Mouse (Mus musculus) adrenal gland, adult 8-10 months (tissue): Measurements from ENCODE around the gene Rbfox1. TPM values are rescaled to one million over a fixed set of nuclear protein-coding genes. Genes with fewer than 3 reads are reported as not detected.

Experiments
- DNase-seq: peaks from one replicate; pipeline ENCODE4 v3.0.0; 2022
- total RNA-seq, 4 experiments: library from RNA; stranded (reverse); gene quantifications; 2 replicates each; pipeline ENCODE4 v1.2.4; 2022

Rbfox1 gene
- total RNA-seq, 4 experiments from 2014 or later, result 1.3 to 4.0 (median 2.3) TPM

DNA sequence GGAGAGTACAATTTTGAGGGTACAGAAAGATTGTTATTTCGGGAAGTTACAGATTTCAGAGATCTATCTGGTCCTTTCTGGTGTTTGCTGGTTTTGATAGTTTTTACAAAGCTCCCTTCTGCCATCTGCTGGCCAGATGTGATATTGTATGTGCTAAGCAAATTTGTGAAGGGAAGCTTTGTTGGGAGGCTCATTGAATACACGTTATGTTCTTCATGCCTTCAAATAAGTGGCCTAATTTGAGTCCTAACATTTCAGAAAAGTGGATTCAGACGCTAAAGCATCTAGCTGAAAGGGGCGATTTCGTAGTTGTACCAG is 595.2 kb downstream of the Rbfox1 start:
- DNase-seq, result peak; percentile 15

DNA sequence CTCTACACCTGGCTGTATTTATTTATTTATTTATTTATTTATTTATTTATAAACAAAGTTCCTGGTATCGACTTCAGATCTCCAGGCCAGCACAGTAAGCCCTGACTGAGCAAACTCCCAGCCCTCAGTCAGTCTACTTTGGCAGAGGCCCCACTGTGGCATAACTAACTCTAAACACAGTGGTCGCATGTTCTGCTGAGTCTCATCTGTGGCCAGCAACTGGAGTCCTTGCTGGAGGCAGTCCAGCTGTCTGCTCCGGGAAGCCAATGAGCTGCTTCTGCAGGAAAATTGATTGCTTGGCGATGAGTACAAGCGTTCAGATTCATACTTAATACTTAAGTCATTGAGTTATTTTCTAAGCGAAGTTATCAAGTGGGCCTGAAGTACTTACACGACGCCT is 598.5 kb downstream of the Rbfox1 start:
- DNase-seq, result no peak

DNA sequence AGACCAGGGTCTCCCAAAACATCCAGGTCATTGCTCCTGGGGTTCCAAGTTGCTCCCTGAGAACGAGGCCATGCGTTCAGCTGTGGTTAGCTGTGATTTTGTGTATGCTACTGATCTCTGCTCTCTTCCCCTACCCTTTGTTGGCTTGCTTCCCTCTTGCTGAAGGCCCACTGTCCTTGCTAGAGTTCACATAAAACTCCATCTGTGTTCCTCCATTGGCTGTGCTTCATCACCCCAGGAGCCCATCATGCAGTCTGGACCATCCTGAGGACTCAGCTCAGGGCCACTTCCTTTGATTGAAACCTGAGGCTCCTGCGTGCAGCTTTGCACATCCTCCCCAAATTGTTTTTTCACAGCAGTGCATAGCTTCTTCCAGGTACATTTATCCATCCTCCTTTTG is 600.5 kb downstream of the Rbfox1 start:
- DNase-seq, result no peak

DNA sequence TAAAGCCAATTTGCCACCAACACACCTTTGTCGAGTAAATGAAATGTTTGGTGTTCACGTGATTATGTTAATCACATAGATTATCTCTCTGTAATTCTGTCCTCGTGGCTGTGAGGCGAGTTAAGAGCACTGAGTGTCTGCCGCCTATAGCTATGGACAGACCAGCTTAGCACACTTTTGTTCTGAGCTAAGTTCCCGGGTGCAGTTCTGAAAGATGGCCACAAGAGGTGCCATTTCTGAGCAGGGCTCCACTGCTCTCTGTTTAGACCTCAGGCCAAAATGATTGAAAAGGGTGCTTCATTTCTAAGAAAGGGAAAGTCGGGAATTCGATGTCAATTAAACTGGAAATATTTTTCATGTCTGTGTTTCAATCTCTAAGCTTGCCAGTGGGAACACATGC is 617.1 kb downstream of the Rbfox1 start:
- no peak for DNase-seq

DNA sequence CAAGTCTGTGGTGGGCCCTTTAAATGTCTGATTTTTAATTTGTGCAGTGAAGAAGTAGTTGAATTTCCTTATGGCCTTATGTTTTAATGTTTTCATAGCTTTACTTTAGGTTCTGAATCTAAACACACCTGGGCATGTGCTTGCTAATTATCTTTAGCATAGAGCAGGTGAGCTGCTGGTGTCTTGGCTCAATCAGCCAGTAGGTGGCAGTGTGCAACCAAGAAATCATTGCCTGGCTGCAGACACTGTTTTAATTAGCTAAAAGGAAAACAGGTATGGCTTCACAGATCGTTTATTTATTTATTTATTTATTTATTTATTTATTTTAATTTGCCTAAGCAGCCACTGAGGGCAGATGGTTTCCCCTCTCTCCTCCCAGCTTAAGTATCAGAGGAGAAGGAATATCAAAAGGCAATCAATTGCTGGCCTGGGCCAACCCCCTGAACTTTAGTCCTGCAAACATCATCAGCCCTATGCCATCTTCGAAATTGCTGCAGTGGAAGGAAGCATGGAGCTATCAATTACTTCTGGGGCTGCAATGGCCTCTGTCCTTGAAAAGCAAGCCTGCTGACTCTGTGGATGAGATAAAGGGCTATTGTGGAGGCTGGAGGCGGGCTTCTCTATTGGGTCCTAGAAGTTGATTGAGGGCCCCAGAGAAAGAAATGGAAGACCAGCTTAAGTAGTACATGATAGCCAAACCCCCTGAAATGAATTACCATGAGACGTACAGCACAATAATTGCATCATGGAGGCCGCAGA is 618.6 kb downstream of the Rbfox1 start:
- DNase-seq, result peak; percentile 10

DNA sequence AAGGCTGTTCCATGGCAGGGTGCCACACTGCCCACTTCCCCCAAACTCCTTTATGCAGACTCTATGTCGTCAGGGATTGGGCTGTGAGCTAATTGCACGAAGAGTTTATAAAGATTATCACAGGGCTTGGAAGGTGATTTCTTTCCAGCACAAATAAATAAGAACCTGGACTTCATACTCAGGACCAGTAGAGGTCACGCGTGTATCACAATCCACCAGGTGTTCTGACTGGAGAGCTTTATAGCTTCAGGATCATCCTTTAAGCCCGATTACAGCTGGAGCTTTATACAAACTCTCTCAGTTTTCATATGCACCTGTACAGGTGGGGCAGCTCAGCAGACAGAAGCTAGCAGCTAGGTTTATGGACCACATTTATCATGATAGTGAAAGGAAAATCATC is 623.8 kb downstream of the Rbfox1 start:
- DNase-seq, result no peak

DNA sequence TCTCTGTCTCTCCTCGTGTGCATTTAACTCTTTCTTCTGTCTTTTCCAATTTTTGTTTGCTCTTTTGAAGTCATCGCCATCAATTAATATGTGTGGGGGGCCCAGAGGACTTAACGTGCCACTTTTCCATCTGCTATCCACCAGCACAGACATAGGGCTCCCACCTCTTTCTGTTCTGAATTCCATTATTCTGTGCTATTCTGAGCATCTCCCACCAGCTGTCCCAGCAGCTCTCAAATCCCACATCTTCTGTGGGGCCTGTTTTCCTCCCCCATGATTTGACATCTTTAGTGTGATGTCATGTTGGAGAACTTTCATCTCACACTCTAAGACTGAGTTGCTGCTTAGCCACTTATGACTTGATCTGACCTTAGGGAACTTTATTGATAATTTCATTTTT is 634.3 kb downstream of the Rbfox1 start:
- DNase-seq, result no peak

DNA sequence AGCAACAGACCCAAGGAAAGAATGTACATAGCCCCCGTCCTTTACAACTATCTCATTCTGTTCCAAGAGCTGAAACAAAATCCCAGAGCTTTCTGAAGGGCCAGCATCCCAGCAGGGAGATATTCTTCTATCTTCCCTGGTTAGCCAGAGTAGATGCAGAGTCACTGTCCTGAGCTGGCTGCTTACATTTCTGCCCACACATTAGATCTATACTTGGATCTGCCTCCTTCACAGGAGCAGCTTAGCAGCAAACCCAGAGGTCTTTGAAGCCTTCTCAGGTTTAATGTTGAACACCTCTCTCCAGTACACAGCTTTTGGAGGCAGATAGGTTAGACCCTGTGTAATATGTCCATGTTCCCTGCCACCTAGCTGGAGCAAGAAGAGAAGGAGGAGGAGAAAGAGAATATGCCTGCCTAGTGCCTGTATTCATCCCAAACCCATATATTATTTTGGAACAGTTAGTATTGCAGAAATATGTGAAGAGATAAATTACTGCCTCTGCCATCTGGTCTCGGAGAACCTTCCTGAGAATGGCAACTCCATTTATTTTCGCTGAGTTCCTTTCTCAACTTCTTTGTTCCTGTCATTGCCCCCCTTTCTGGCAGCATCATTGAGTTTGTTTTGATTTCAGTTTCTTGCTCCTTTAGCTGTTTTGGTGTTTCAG is 640.5 kb downstream of the Rbfox1 start:
- no peak for DNase-seq

DNA sequence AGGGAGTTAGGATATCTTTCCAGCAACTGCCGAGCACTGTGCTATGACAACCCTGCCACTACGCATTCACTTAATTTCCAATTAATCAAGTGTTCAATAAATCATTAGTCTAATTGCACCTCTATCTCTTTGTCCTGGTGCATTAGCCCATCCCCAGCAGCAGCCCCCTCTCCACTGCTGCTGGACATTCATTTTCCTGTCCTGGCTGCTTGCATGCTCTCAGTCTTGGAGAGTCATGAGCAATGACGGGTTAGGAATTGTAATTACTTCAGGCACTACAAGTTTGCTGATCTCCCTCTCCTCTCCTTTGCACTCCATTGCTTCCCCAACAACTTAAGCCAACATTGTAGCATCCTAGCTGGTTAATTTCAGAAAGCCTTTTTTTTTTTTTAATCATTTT is 646.3 kb downstream of the Rbfox1 start:
- no peak for DNase-seq

DNA sequence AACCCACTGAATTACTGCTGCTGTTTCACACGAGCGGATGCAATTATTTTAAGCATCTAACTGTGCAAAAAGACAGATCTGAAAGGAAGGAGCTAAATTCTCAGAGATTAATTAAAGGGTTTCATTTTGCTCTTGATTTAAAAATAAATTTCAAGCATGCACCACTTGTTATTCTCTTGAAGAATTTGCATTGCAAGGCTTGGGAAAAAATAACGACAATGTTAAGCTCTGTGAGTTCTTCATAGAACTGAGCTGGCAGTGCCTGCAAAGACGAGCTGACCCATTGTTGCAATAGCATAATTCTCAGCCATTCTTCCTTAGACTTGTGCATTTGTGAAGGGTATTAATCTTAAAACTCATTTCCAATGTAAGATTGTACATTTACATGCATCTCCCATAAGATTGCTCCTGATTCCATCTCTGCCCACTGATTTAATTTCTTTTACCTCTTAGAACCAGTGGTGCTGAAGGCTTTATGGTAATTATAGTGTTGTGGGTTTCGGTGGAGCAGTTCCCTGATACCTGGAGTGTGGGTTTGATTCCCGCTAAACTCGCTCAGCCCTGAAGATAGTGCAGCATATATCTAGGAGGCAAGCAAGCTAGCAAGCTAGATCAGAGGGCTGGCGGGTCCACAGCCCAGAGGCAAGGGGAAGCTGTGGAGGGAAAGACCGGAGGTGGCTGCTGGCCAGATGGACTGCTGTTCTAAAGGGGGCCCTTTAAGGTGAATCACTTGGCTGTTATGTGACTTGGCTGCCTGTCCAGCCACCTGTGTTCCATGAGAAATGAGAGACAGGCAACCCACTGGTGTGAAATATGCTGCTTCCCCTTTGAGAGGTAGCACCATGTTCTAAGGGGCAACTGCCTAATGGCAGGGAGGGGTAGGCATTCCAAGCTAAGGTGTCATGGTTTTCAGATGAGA is 647.2 kb downstream of the Rbfox1 start:
- no peak for DNase-seq

DNA sequence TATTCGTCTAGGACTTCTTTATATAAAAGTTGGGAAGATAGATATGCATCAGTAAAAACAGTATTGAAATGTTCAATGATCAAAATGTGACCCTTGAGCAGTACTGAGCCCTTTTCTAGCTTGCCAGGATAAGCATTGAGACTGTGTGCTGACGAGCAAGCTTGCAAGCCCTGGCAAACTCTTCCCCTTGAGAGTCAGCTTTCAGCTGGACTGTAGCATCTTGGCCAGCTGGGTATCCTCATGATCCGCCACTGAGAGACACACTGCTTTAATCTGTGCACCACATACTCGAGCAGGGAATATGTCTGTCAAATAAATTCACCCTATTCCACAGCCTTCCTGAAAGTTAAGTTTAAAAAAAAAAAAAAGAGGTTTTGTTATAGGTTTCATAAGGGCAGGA is 670.6 kb downstream of the Rbfox1 start:
- DNase-seq, result no peak

DNA sequence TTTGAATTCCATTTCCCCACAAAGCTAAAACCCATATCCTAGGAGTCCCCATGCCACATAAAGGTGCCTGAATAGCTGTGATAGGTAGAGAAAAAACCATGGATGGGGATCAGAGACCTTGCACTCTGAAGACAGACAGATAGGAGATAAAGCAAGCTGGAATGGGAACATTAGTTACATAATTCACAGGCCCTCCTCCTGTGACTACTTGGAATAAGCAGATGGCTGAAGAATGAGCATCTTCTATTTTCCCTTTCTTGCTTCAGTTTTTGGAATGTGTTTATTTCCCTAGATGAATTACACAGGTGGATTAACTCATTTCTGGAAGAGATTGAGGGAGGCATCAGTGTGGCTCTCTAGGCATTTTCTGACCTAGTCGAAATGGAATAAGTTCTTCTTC is 672.6 kb downstream of the Rbfox1 start:
- no peak for DNase-seq

DNA sequence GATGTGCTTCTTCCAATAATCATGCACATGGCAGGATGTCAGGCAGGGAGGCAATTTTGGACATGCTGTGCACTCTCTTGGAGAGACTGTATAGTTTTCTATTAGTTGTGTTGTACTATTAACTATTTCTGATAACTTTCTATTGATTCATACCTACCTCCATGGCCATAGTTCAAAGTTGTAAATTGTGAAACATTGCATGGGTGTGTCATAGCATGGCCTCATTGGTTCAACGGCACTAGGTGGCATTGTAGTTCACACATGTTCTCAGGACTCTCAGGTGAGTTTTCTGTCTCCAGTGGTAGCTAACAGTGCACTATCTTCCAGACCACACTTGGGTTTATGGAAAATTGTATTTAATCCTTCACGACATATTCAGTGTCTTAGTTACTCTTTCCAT is 699.5 kb downstream of the Rbfox1 start:
- no peak for DNase-seq

DNA sequence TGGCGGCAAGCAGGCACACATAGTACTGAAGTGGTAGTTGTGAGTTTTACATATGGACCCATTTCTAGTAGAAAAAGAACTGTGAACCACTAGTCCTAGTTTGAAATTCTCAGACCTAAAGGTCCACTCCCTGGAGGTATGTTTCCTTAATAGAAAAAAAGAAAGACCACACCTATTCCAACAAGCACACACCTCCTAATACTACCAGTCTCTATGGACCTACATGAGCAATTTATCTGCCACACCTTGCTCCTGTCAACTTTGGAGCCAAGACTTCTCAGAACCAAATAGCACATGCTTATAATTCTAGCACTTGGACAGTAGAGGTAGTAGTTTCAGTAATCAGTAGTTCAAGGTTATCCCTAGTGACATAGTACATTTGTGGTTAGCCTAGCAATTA is 700.0 kb downstream of the Rbfox1 start:
- no peak for DNase-seq

DNA sequence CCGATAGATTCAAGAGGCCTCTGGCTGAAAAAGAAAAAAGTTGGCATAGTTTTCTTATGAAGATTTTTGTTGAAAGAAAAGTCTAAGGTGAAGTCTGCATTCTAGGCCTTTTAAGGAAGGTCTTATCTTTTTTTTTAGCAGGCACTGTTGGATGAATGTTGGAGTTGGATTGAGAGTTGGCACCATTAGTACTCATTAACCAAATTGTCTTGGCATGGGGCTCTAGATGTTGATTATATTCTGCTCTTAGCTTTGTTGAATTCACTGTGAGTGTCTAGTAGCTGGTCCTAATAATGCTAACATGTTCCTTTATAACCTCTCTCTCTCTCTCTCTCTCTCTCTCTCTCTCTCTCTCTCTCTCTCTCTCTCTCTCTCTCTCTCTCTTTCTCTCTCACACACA is 731.4 kb downstream of the Rbfox1 start:
- DNase-seq, result no peak

DNA sequence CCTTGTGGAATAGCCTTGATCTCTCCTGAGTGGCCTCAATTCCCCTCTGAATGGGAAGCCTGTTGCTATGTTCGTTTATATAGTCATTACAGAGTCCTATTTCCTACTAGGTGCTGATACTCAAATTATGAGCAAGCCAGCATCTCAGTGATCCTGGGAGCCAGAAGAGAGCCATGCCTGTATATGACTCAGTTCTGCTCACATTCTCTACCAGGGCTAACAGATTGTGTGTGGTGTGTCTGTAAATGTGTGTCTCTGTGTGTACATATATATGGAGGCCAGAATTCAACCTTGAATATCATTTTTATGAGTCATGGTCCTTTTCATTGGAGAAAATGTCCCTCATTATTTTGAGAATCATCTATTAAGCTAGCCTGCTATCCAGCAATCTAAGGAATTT is 755.2 kb downstream of the Rbfox1 start:
- no peak for DNase-seq

DNA sequence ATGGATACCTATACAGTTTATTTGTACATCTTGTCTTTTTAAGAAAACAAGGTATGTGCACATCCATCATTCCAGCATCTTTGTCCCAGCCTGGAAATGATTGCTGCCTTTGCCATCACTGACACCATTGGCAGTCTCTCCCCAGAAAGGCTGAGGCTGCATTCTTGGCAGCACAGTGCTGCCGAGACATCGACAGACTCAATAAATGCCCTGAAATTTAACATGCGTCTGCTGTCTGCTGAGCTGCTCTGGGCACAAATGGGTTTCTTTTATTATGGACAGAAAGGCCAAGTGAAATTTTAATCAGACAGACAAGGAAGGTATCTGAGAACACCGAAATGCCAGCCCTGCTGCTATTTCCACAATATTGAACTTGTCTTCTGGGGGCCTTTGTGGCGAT is 761.8 kb downstream of the Rbfox1 start:
- DNase-seq, result no peak

DNA sequence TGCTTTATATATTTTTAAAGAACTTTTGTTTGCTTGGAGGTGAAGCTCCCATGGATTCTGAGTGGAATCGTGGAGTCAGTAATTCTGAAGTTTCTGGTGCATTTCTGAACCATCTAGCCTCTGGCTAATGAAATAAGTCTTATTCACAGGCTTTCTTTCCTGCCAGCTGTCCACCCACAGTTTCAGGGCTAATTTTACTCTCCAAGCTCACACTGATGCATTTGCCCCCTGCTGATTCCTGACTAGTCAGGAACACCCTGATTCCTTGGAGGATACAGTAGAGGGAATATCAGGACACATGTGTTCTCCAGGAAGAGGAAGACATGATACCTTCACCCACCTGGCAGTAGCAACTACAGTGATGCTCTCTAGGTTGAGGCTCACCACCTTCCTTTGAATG is 763.6 kb downstream of the Rbfox1 start:
- no peak for DNase-seq

DNA sequence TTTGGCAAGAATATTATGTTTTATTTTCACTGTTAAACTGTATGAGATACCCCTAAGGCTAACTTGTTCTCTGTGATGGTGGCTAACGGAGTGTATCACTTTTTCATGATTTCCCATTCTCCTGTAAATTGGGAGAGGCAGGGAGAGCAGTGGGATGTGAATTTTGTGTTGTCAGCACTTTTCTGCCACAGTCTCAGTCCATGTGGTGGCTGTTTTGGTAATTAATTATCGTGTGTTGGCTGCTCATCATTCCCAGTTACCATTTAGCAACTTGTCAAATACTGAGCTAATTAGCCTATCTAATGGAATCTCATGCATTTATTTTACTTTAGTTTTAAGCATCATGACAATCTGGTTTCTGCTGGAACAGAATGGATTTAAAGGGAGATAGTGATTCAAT is 773.4 kb downstream of the Rbfox1 start:
- no peak for DNase-seq

DNA sequence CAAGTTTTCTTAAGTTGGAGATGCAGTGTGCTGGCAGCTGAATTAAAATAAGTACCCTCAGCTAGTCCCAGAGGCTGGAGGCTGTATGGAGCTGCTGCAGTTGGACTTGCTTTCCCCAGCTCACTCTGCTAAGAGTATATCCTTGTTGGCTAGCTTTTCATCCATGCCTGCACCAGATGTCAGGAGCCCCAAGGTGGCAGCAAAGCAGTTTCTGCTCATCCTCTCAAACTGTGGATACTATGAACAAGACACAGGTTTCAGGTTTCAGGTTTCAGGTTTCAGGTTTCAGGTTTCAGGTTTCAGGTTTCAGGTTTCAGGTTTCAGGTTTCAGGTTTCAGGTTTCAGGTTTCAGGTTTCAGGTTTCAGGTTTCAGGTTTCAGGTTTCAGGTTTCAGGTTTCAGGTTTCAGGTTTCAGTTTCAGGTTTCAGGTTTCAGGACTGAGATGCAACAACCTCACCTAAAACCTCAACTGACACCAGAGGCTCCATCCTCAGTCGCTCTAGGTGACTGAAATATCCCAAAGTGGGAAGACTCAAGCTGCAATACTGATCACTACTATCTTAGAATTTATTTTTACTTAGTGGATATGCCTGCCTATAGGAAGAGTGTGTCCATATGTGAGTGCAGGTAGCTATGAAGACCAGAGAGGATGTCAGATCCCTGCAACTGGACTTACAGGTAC is 801.1 kb downstream of the Rbfox1 start:
- DNase-seq, result no peak

DNA sequence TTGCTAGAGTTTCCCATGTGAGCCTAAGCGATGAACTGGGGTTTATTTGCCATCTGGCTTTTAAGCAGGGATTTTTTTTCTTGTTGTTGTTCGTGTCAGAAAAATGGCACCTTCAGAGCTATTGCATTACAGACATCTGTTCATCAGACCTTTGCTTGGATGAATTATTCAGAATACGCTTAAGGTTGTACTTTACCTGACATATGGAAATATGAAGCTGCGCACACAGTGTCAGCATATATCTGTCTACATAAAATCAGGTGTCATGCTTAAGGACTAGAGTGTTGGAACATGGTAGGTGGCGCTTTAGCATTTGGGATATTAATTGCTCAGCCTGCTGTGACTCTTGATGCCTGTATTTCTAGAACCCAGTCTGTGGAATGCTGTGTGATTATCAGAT is 819.7 kb downstream of the Rbfox1 start:
- no peak for DNase-seq

DNA sequence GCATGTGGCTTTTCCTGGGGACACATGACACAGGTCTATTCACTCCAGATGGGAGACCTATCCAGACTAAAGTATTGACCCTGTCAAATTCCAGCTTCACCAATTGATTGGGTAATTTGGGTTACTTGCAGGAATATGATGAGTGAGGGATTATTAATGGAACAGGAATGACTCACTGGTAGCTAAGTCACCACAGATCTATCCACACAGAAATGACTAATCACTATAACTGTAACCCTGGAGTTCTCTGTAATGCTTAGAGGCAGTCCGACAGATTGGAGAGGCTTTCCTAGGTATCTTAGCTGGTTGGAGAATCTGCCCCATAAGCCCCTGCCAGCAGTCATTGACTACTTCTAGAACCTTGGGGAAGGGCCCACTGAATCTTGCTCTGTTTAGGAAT is 827.2 kb downstream of the Rbfox1 start:
- no peak for DNase-seq

DNA sequence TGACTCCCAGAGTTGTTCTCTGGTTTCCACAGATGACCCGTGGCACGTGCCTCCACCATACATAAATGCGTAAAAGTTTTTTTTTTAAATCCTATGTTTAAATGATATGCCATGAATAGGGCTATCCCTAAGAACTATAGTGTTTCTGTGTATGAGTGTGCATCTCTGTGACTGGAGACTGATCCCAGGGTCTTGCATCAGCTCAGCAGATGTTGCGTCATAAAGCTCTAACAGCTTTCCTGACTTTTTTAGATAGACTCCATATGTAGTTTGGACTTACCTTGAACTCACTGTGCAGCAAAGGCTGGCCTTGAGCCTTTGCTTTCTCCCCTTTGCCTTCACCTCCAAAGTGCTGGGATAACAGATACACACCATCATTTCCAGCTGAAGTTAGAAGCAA is 830.1 kb downstream of the Rbfox1 start:
- no peak for DNase-seq
